Mouse (Mus musculus): Measurements from ENCODE around the gene Fkbp10.

Fkbp10 gene

GRCm38 (mm10) chr11:100393733-100394132, 21.8 kb upstream of the Fkbp10 start:
- peak; percentile 59 to 61 for DNase-seq (ENCODE audit: low spot score in 2 of 2)

- no peak for DNase-seq (ENCODE audit: low spot score in 2 of 2)
These were observed 21.0 kb upstream of the Fkbp10 start for GRCm38 (mm10) chr11:100394353-100395074.

GRCm38 (mm10) chr11:100395200-100395599, 20.3 kb upstream of the Fkbp10 start:
- DNase-seq (ENCODE audit: low spot score in 2 of 2), result peak; percentile 62 to 83

- DNase-seq (ENCODE audit: low spot score in 2 of 2), result peak in 1 of 2 experiments; percentile 34
These were observed 19.5 kb upstream of the Fkbp10 start for GRCm38 (mm10) chr11:100395861-100396631.

GRCm38 (mm10) chr11:100396886-100397599, 18.5 kb upstream of the Fkbp10 start:
- DNase-seq (ENCODE audit: low spot score in 2 of 2), result peak in 1 of 2 experiments; percentile 48

DNA sequence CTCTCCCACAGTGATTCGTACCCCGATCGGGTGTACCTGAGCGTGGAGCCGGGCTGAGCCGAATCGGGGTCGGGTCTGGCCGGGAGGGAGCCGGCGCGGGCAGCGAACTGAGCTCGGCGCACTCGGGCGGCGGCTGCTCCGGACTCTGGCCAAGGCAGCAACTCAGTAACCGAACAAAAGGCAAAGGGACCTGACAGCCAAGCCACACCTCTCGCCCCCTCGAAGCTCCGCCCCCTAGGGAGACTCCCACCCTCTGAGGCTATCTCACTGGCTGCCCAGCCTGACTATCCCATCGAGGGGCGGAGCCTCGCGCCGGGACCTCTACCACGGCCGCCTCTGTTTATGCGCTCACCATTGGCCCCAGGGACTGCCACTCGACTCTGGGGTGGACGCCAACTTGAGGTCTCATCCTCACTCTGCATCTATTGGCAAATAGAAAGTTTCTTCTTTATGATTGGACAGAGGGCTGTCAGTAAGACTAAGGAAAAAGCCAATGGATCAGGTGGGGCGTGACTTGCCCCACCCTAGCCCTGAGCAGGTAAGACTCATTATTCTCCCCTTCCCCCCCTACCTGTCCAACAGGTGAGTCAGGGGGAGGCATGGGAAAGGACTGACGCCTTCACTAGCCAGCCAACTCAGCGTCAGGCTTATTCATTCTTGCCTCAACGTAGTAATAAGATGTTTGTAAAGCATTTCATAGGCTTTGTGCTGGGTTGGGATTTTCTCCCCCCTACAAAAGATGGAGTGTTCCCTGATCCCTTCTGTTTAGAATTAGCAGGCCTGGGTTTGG, 17.7 kb upstream of the Fkbp10 start, which contains the start of gene Jup:
Jup (minus strand) TSS at position 164 of the 790 bp plus-strand sequence.
- DNase-seq (ENCODE audit: low spot score in 2 of 2), result peak; percentile 99 to 100

DNA sequence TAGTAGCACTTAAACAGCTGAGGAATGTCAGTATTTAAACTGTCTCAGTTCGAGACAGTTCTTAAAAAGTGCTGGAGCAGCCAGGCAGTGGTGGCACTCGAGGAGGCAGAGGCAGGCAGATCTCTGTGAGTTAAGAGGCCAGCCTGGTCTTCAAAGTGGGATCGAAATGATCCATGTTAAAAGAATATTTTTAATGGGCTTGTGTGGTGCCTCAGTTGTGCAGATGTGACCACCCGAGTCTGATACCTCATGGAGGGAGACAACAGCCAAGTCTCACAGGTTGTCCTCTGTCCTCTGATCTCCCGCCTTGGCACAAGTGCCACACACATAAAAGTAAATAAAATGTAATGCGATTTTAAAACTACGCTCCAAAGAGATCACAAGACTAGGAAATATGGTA, 17.0 kb upstream of the Fkbp10 start:
- no peak for DNase-seq (ENCODE audit: low spot score in 2 of 2)

DNA sequence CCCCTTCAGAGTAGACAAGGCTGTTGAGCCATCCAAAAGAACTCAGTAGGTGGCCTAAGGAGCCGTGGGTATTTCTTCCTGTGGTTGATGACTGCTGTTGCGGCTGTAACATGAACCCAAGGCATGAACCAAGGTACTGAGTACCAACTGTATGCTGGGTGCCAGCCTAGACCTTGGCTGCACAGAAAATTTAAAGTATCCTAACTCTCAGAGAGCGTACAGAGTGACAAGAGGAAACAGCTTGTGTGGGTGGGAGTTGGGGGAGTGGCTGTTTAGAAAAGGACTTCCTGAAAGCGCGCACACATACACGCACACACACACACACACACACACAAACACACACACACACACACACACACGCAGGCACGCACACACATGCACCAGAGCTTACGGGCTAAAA, 16.2 kb upstream of the Fkbp10 start:
- no peak for DNase-seq (ENCODE audit: low spot score in 2 of 2)

GRCm38 (mm10) chr11:100399727-100400538, 15.6 kb upstream of the Fkbp10 start:
- DNase-seq (ENCODE audit: low spot score in 2 of 2), result no peak

DNA sequence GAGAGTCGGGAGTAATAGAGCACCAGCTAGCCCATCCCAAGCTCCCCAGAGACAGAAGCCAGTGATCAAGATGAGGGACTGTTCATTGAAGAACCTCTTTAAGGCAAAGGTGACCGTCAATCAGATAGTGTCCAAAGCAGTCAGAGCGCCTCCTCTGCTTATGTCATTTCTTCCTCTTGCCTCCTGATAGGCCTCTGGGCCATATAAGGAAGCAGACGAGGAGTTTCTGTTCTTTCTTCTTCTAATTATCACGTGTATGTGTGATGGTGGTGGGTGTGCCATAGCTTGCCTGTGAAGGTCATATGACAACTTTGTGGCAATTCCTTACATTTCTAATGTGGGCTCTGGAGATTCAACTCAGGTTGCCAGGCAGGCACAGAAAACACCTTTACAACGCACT, 14.7 kb upstream of the Fkbp10 start:
- no peak for DNase-seq (ENCODE audit: low spot score in 2 of 2)

DNA sequence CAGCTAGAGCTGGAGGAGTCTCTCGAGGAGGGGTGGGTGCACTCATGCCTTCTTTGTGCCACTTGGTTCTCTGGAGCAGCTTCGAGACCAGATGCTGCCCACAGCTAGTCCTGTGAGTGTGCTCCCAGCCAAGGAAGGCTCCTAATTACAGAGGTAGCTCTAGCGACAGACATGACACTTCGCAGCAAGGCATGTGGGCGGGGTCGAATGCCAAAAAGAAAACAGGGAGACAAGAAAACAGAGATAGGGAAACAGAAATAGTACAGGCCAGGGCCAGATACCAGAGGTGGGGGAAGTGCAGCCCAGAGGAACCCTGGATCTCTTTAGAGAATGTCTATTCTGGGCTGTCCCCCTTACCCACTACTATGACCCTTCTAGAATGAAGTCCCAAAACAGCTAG, 13.3 kb upstream of the Fkbp10 start:
- DNase-seq (ENCODE audit: low spot score in 2 of 2), result no peak

GRCm38 (mm10) chr11:100402682-100403081, 12.8 kb upstream of the Fkbp10 start:
- DNase-seq (ENCODE audit: low spot score in 2 of 2), result peak in 1 of 2 experiments; percentile 65

GRCm38 (mm10) chr11:100403445-100404134, 11.9 kb upstream of the Fkbp10 start:
- DNase-seq (ENCODE audit: low spot score in 2 of 2), result no peak

GRCm38 (mm10) chr11:100404456-100405074, 10.9 kb upstream of the Fkbp10 start:
- no peak for DNase-seq (ENCODE audit: low spot score in 2 of 2)

GRCm38 (mm10) chr11:100406273-100406672, 9.2 kb upstream of the Fkbp10 start:
- DNase-seq (ENCODE audit: low spot score in 2 of 2), result peak in 1 of 2 experiments; percentile 48

- DNase-seq (ENCODE audit: low spot score in 2 of 2), result peak in 1 of 2 experiments; percentile 33
These were observed 8.3 kb upstream of the Fkbp10 start for GRCm38 (mm10) chr11:100406995-100407705.

DNA sequence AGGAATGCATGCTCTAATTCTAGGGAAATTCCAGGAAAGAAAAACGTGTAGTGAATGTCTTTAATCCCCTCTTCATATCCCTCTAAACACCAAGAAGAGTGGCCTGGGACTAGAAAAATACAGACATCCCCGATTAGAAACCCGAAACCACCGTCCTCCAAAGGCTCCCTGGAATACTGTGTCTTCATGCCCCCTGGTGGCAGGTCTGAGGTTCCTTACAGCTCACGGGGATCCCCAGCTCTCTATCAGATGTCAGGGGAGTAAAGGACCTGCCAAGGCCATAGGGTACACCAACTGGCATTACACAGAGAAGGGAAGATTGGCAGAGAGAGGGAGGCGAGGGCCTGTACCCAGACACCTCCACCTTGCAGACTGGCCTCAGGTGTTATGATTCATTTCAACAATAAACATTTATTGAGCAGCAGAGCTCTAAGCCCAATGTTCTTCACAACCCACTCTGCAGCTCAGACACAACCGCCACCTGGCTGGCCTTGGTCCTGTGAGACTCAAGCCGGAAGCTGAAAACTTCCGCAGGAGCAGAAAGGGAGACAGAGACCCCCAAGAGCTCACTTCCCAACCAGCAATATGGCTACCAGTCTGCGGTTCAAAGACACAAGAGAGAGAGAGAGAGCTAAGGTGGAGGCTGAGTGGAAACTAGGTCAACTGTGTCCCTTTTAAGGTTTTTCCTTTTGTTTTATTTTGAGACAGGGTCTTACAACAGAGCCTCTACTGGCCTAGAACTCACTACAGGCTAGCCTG, 7.2 kb upstream of the Fkbp10 start:
- DNase-seq (ENCODE audit: low spot score in 2 of 2), result peak; percentile 64 to 78

- DNase-seq (ENCODE audit: low spot score in 2 of 2), result no peak
These were observed 6.5 kb upstream of the Fkbp10 start for GRCm38 (mm10) chr11:100408835-100409462.
